13 mouse cellular contexts compared by ENCODE assay signal in genomic region chr6:139586892-139587291, GRCm38 (mm10). TPM values are rescaled to one million over a fixed set of nuclear protein-coding genes. Genes with fewer than 3 reads are reported as not detected.
A peak's percentile ranks its signal among the peaks of the same experiment; 100 is the strongest.
DNase-seq lines count a peak whose midpoint lies in the region; ATAC-seq and TF ChIP-seq lines count a peak whose summit lies in the region.
"Had no signal": no experiment of that assay in that cellular context is flagged by ENCODE, and none has a peak within 500 bp of the region (broad histone marks: within the 10 kb centered on the region; RNA-seq: fewer than 3 reads in every experiment).

TSS of gene Pik3c2g (plus strand) at chr6:139587221.

- H3K4me2 ChIP-seq in heart, embryonic 13.5 days: peak within 1 kb of the TSS; percentile 78
- H3K4me2 ChIP-seq in liver, embryonic 11.5 days: peak within 1 kb of the TSS; percentile 41

- no peaks in the 10 kb centered on the region for H3K36me3 ChIP-seq in heart, embryonic 13.5 days
- H3K36me3 ChIP-seq in kidney, adult 2 months (ENCODE audit: control insufficient read depth, insufficient read depth, low read length): no peaks in the 10 kb centered on the region
- H3K36me3 ChIP-seq in liver, embryonic 11.5 days (ENCODE audit: control insufficient read depth, insufficient read depth, low read length): no peaks in the 10 kb centered on the region

- H3K27me3 ChIP-seq in heart, embryonic 13.5 days (replicated peaks): no peaks in the 10 kb centered on the region; the same call in 1 of the 2 replicates
- no peaks in the 10 kb centered on the region for H3K27me3 ChIP-seq in kidney, adult 2 months (replicated peaks; ENCODE audit: control insufficient read depth, insufficient read depth, low read length)
- H3K27me3 ChIP-seq in liver, embryonic 11.5 days (replicated peaks; ENCODE audit: control insufficient read depth, insufficient read depth, low read length): no peaks in the 10 kb centered on the region

- peak within 1 kb of the TSS; percentile 47 for H3K4me3 ChIP-seq in heart, embryonic 13.5 days
- peak within 1 kb of the TSS; percentile 46 for H3K4me3 ChIP-seq in kidney, adult 2 months (ENCODE audit: insufficient read depth, low read depth, low read length)
- H3K4me3 ChIP-seq in liver, embryonic 11.5 days (ENCODE audit: low read depth, low read length): 0 out of 2 replicates have a peak within 1 kb of the TSS, but pooled peaks have one; percentile 10
- H3K4me3 ChIP-seq: gastrocnemius, adult 2 months had no signal

- no peak for DNase-seq in heart, adult 9 months (ENCODE audit: low spot score in 2 of 2)
- peak; percentile 36 for DNase-seq in kidney, adult 2 months
- no peak for DNase-seq in liver, embryonic 11.5 days (ENCODE audit: low spot score)
- peak; percentile 9 to 22 for DNase-seq in lung, postnatal 4 days
- DNase-seq in layer of hippocampus, postnatal 14 days (ENCODE audit: low spot score in 2 of 2): no peak
- DNase-seq in gastrocnemius, adult 8-10 months (ENCODE audit: low spot score in 2 of 2): no peak
- DNase-seq in spleen, postnatal 36 days (ENCODE audit: low spot score in 2 of 2): no peak
- DNase-seq: cerebellum, postnatal 10 days; gastrocnemius, adult 2 months; layer of hippocampus, postnatal 36 days had no signal

- TF ChIP-seq POLR2A in kidney, adult 2 months (IDR thresholded peaks at IDR 0.05; ENCODE audit: low read depth, low read length): no peak

- no peak within 1 kb of the TSS for H3K27ac ChIP-seq in heart, embryonic 13.5 days (replicated peaks)
- peak within 1 kb of the TSS; percentile 24; the same call in 1 of the 2 replicates for H3K27ac ChIP-seq in kidney, adult 2 months (ENCODE audit: insufficient read depth, low read depth, low read length)
- no peak within 1 kb of the TSS for H3K27ac ChIP-seq in liver, embryonic 11.5 days (ENCODE audit: low read depth, low read length)
- H3K27ac ChIP-seq: gastrocnemius, adult 2 months had no signal

- ATAC-seq in heart, embryonic 13.5 days (ENCODE audit: extremely low read depth, insufficient number of reproducible peaks, low FRiP score, low TSS enrichment): no peak
- peak; percentile 35 for ATAC-seq in liver, embryonic 11.5 days (replicated peaks; ENCODE audit: low FRiP score)
- ATAC-seq: Patski had no signal

- H3K9ac ChIP-seq in heart, embryonic 13.5 days: peak within 1 kb of the TSS; percentile 67; the same call in 1 of the 2 replicates
- no peak within 1 kb of the TSS for H3K9ac ChIP-seq in liver, embryonic 11.5 days (ENCODE audit: low read depth, low read length)

- peaks cover 4% of the 10 kb centered on the region; the same call in 1 of the 2 replicates for H3K4me1 ChIP-seq in heart, embryonic 13.5 days
- peaks cover 4% of the 10 kb centered on the region; the same call in 1 of the 2 replicates for H3K4me1 ChIP-seq in kidney, adult 2 months (ENCODE audit: control insufficient read depth, insufficient read depth, low read length)
- H3K4me1 ChIP-seq in liver, embryonic 11.5 days (replicated peaks; ENCODE audit: control insufficient read depth, insufficient read depth, low read length): no peaks in the 10 kb centered on the region

- no peak for TF ChIP-seq CTCF in kidney, adult 2 months (conservative IDR thresholded peaks at IDR 0.05; ENCODE audit: insufficient read depth, insufficient read length, low read depth, low read length)

- 10% methylated on average over 15 of the region's 15 CpGs for WGBS in heart, embryonic 13.5 days
- WGBS in kidney, adult 2 months: 23% methylated on average over 15 of the region's 15 CpGs
- 47% methylated on average over 15 of the region's 15 CpGs for WGBS in liver, embryonic 11.5 days

- H3K9me3 ChIP-seq in heart, embryonic 13.5 days: no peaks in the 10 kb centered on the region; the same call in 1 of the 2 replicates
- no peaks in the 10 kb centered on the region for H3K9me3 ChIP-seq in liver, embryonic 11.5 days (ENCODE audit: control insufficient read depth, low read length)

RNA-seq across cellular contexts. Expression of gene Pik3c2g, which starts in this region (rescaled TPM):
- 0.31 and 0.41 TPM in 2 replicates for polyA plus RNA-seq in heart, embryonic 13.5 days (2015; fragmentation: Nextera tagmentation; extraction: Ambion mirVana)
- 9.9 and 11.8 TPM in 2 replicates for polyA plus RNA-seq in kidney, adult 2 months (2012; rRNA removed)
- 1.3 and 1.6 TPM in 2 replicates for polyA plus RNA-seq in liver, embryonic 11.5 days (2014; fragmentation: Nextera tagmentation; extraction: Ambion mirVana)
- under 1 TPM in 1 of 2 experiments, not detected in 1; 0.21 TPM for total RNA-seq in layer of hippocampus, postnatal 14 days (2021)
- total RNA-seq in gastrocnemius, adult 8-10 months (2022): not detected
- total RNA-seq: gastrocnemius, adult 2 months; megakaryocyte progenitor cell, adult 5-6 weeks had no signal

Comparison
In these comparisons a context has a peak if more than half of its experiments do, and no peak if none do; other contexts are left out.
1. DNase-seq: peak in kidney, adult 2 months (single experiment) and lung, postnatal 4 days (2 of 2); none in heart, adult 9 months (0 of 2), liver, embryonic 11.5 days (single experiment), layer of hippocampus, postnatal 14 days (0 of 2), gastrocnemius, adult 8-10 months (0 of 2) and spleen, postnatal 36 days (0 of 2).
2. Peak in every context shown above with its lines, with median percentiles within 50 percentile points of each other: H3K4me3 ChIP-seq.